Mouse (Mus musculus) MEL-GATA-1-ER (cell line): ENCODE data around the gene Serpina3g.

Experiments used
- DNase-seq: peaks from one replicate; pipeline ENCODE4 v3.0.0-alpha.2; 2012; ENCODE audit warnings: low read depth; ENCODE audit errors: extremely low read depth

The Serpina3g gene

GRCm38 (mm10) chr12:104279056-104279435 is 43.0 kb downstream of the Serpina3g start:
- no peak for DNase-seq

DNA sequence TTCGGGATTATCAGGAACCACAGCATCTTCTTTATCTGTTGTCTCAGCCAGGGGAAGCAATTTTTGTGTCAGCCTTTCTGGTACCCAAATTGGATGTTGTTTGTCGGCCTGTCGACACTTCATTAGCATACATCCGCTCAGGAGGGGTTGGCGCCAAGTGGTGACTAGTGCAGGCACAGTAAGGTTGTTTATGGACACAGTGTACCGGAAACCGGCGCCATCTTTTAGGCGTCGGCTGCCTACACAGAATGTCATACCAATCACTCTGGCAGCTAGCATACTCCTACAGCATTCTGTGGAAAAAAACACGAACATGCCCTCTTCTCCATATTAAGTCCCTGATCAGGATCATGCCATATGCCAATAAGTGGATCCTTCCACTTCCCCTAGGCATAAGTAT is 47.3 kb downstream of the Serpina3g start:
- DNase-seq: no peak

- no peak for DNase-seq
These were observed 52.3 kb downstream of the Serpina3g start for GRCm38 (mm10) chr12:104288336-104288735.

- no peak for DNase-seq
These were observed 53.8 kb downstream of the Serpina3g start for GRCm38 (mm10) chr12:104289872-104290271.
